Mouse (Mus musculus) liver, postnatal 0 days (tissue): Measurements from ENCODE around the gene Gpr39. TPM values are rescaled to one million over a fixed set of nuclear protein-coding genes. Genes with fewer than 3 reads are reported as not detected.

ENCODE experiments used
- ATAC-seq: fragments of 200-750 bp; cut with Nextera tagmentation; 2 replicates; pipeline ENCODE4 v1.8.0; 2017; ENCODE audit warnings: mild to moderate bottlenecking, moderate library complexity
- DNase-seq: peaks from one replicate; pipeline ENCODE4 v3.0.0-alpha.2; 2016
- H3K27ac ChIP-seq: fragments of 300-500 bp; sonication (generic); 2 replicates; pipeline ENCODE4 v1.5.1; 2014; ENCODE audit warnings: antibody characterized with exemption, moderate library complexity, mild to moderate bottlenecking, low read depth
- H3K27me3 ChIP-seq: fragments of 300-500 bp; sonication (generic); 2 replicates; pipeline ENCODE4 v1.6.1; 2014; ENCODE audit warnings: low read length, control low read depth, mixed read lengths; ENCODE audit not compliant: insufficient read depth
- H3K36me3 ChIP-seq: fragments of 300-500 bp; sonication (generic); replicated peaks from 2 replicates; pipeline ENCODE4 v1.6.1; 2014; ENCODE audit warnings: mild to moderate bottlenecking, control low read depth, low read length, moderate library complexity, mixed read lengths; ENCODE audit not compliant: insufficient read depth
- H3K4me1 ChIP-seq: fragments of 300-500 bp; sonication (generic); 2 replicates; pipeline ENCODE4 v1.6.1; 2014; ENCODE audit warnings: antibody characterized with exemption, mild to moderate bottlenecking, control low read depth; ENCODE audit not compliant: insufficient read depth
- H3K4me2 ChIP-seq: fragments of 300-500 bp; sonication (generic); 2 replicates; pipeline ENCODE4 v1.6.1; 2014; ENCODE audit warnings: low read depth, mild to moderate bottlenecking, low read length, moderate library complexity, mixed read lengths
- H3K4me3 ChIP-seq: fragments of 300-500 bp; sonication (generic); 2 replicates; pipeline ENCODE4 v1.5.1; 2014; ENCODE audit warnings: low read depth, low read length
- H3K9ac ChIP-seq: fragments of 300-500 bp; sonication (generic); replicated peaks from 2 replicates; pipeline ENCODE4 v1.6.1; 2014; ENCODE audit warnings: mild to moderate bottlenecking, moderate library complexity
- H3K9me3 ChIP-seq: fragments of 300-500 bp; sonication (generic); 2 replicates; pipeline ENCODE4 v1.6.1; 2016; ENCODE audit warnings: mild to moderate bottlenecking, control low read depth, low read length, mixed read lengths
- CTCF ChIP-seq: sonication (generic); IDR thresholded peaks from 2 replicates; pipeline ENCODE4 v1.5.1; 2016; ENCODE audit warnings: antibody characterized with exemption, low read depth
- EP300 ChIP-seq: IDR thresholded peaks from 2 replicates; pipeline ENCODE4 v1.6.1; 2016; ENCODE audit warnings: antibody characterized with exemption, low read depth, mild to moderate bottlenecking
- WGBS: fragments of 180-500 bp; shearing (Covaris S2); extraction: QIAGEN DNeasy Blood & Tissue Kit; methylation state at CpG from one replicate; pipeline ENCODE4 v1.1.7; 2014; ENCODE audit not compliant: insufficient replicate concordance; 5-methylcytosine and 5-hydroxymethylcytosine counted together
- polyA plus RNA-seq: library from polyadenylated mRNA; unstranded; fragments of >200 nt; fragmentation: Nextera tagmentation; extraction: Ambion mirVana; gene quantifications from 2 replicates; pipeline ENCODE4 v1.2.1, GENCODE M21; 2015

Gene Gpr39
- polyA plus RNA-seq, 1 experiment from 2014 or later = 3.7 TPM

DNA sequence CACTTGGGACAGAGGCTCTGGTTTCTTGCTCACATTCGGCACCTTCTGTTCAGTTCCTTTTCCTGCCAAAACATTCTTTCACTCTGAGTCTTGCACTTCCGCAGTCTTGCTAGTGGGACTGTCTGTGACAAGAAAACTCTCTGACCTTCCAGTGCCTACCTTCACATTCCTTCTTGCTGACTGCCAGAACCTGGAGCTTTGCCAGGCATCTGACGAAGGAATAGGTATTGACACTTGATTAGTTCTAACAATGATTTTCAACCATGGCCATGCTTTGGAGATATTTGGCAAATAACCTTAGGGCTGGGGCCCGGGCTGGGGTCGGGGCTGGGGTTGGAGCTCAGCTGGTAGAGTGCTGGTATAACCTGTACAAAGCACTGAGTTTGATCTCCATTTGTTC, 123.7 kb downstream of the Gpr39 start:
- 84% methylated on average over 5 of the region's 5 CpGs for WGBS
- no peak for TF ChIP-seq EP300
- no peak for TF ChIP-seq CTCF
- no peak overlapping the region for H3K4me2 ChIP-seq
- ATAC-seq = no peak
- H3K36me3 ChIP-seq = no peaks in the 10 kb centered on the region
- H3K27me3 ChIP-seq = no peaks in the 10 kb centered on the region
- no peaks in the 10 kb centered on the region for H3K4me1 ChIP-seq
- H3K27ac ChIP-seq = no peak overlapping the region
- DNase-seq = no peak
- no peak overlapping the region for H3K9ac ChIP-seq
- no peak overlapping the region for H3K4me3 ChIP-seq
- H3K9me3 ChIP-seq = no peaks in the 10 kb centered on the region; the same call in 1 of the 2 replicates

DNA sequence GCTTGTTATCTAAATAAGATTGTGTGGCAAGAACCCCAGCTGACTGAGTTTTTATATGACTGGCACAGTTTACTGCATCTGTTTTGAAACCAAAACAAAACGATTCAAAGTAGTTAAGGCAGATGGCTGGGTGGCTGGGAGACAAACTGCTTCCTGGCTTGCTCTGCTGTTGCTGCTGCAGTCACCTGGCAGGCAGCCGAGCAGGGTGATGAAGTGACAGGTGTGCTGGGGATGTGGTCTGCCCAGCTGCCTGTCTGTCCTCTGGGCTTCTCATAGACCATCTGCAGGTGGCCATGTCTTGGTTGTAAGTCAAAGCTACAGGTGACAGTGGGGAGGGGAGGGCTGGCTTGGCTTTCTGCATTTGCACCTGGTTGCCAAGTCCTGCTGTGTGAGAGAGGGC, 131.6 kb downstream of the Gpr39 start:
- H3K27me3 ChIP-seq = no peaks in the 10 kb centered on the region
- H3K4me3 ChIP-seq = no peak overlapping the region
- H3K4me2 ChIP-seq = no peak overlapping the region
- no peak for ATAC-seq
- DNase-seq = no peak
- H3K4me1 ChIP-seq = no peaks in the 10 kb centered on the region
- H3K36me3 ChIP-seq = no peaks in the 10 kb centered on the region
- no peak overlapping the region for H3K27ac ChIP-seq
- TF ChIP-seq CTCF (no peak), EP300 (no peak)
- WGBS = 56% methylated on average over 2 of the region's 2 CpGs
- H3K9ac ChIP-seq = no peak overlapping the region
- H3K9me3 ChIP-seq = no peaks in the 10 kb centered on the region

DNA sequence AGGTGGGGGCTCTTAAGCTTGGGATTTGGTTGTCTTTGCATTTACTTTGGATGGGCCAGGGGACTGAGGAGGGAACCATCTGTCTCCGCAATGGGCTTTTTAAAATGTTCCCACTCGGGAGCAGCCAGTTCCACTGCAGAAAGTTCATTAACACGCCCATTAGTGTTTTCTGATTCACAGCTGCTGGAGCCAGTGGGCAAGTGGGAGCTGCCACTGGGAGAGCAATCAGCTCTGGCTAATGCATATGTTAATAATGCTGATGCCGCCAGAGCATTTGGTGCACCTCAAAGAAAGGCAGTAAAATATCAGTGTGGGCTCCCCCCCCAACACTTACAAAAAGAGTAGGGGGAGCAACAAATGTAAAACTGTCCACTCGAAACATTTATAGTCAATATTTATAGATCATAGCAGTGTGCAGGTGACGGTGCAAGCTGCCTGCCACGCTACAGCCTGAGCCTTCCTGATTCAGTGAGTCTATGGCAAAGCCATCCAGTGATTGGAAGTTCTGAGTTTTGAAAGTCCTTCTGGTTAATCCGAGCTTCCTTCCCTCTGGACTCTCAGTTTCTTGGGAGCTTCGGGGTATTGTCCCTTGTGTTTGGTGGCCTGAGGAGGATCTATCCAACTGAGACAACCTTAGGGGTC, 136.5 kb downstream of the Gpr39 start:
- WGBS = 71% methylated on average over 9 of the region's 9 CpGs
- Histone ChIP-seq H3K36me3 (no peaks in the 10 kb centered on the region), H3K27ac (no peak overlapping the region), H3K4me3 (no peak overlapping the region), H3K9ac (no peak overlapping the region), H3K4me2 (no peak overlapping the region), H3K27me3 (no peaks in the 10 kb centered on the region), H3K9me3 (no peaks in the 10 kb centered on the region), H3K4me1 (no peaks in the 10 kb centered on the region)
- no peak for ATAC-seq
- DNase-seq = no peak
- TF ChIP-seq CTCF (no peak), EP300 (no peak)

DNA sequence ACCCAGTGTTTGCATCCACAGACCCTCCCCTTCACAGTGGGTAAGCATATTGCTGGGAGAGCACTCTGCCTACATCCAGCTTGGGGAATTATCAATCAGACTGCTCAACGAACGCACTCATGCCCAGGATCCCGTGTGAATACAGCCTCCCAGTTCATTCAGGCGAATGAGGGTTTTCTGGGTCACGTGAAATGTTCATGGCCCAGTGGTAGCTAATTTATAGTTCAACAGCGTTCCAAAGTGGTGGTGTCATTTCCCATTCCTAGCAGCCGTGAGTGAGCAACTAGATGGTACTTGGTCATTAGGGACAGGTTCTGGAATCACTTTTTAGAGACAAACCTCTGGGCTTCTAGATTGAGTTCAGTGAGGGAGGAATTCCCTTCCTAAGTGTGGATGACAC, 144.3 kb downstream of the Gpr39 start:
- no peak overlapping the region for H3K4me3 ChIP-seq
- H3K9me3 ChIP-seq = no peaks in the 10 kb centered on the region
- no peak for DNase-seq
- TF ChIP-seq EP300 (no peak), CTCF (no peak)
- 79% methylated on average over 7 of the region's 7 CpGs for WGBS
- H3K27ac ChIP-seq = no peak overlapping the region
- no peaks in the 10 kb centered on the region for H3K36me3 ChIP-seq
- no peak for ATAC-seq
- no peaks in the 10 kb centered on the region for H3K27me3 ChIP-seq
- no peaks in the 10 kb centered on the region for H3K4me1 ChIP-seq
- H3K4me2 ChIP-seq = no peak overlapping the region
- no peak overlapping the region for H3K9ac ChIP-seq

DNA sequence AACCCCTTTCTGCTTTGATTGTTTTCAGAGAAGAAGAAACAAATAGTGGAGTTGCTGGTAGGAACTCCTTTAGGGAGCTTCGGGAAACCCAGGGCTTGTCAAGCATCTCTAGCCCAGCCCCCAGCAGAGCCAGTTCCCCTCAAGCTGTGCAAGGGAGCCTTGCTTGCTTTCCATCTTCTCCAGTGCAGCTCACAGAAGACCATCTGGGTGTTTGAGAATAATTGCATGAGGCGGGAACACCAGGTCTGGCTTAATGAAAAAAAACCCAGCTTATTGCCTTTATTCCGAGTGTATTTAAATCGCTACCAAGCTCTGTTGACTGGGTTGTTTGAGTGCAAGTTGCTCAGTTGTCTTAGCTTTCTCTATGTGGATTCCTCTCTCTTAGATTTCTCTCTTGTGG, 146.8 kb downstream of the Gpr39 start:
- H3K36me3 ChIP-seq = no peaks in the 10 kb centered on the region
- no peak for DNase-seq
- no peak overlapping the region for H3K9ac ChIP-seq
- H3K4me3 ChIP-seq = no peak overlapping the region
- 77% methylated on average over 4 of the region's 4 CpGs for WGBS
- H3K4me1 ChIP-seq = no peaks in the 10 kb centered on the region
- TF ChIP-seq CTCF = no peak
- TF ChIP-seq EP300 = no peak
- H3K27me3 ChIP-seq = no peaks in the 10 kb centered on the region
- no peaks in the 10 kb centered on the region for H3K9me3 ChIP-seq
- no peak for ATAC-seq
- H3K27ac ChIP-seq = no peak overlapping the region
- H3K4me2 ChIP-seq = no peak overlapping the region

DNA sequence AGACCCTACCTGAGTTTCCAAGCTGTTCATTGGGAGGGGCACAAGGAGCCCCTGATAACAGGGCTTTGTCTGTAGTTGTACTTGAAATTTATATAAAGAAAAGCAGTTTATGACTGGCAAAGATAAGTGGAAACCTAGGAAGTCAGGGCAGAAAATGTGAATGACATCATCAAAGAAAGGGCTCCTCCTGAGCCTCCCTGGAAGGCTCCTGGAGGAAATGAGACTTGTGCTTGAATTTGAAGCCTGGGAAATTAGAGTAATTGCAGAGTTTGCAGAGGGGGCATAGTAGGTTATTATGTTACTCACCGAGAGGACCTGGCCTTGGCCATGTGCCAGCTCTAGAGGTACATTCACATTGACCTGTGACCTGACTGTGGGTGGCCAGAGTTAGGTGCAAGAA, 160.7 kb downstream of the Gpr39 start:
- H3K27me3 ChIP-seq = no peaks in the 10 kb centered on the region
- no peak overlapping the region for H3K27ac ChIP-seq
- H3K4me3 ChIP-seq = no peak overlapping the region
- no peak overlapping the region for H3K4me2 ChIP-seq
- no peaks in the 10 kb centered on the region for H3K4me1 ChIP-seq
- no peak overlapping the region for H3K9ac ChIP-seq
- no peaks in the 10 kb centered on the region for H3K9me3 ChIP-seq
- DNase-seq = peak; percentile 46
- no peak for ATAC-seq
- whole genome bisulfite sequencing = 30% methylated on average over 1 of the region's 1 CpGs
- H3K36me3 ChIP-seq = no peaks in the 10 kb centered on the region
- TF ChIP-seq CTCF = no peak
- TF ChIP-seq EP300 = no peak
